Mouse (Mus musculus): ENCODE measurements around the gene Ift122. TPM values are rescaled to one million over a fixed set of nuclear protein-coding genes. Genes with fewer than 3 reads are reported as not detected.

The Ift122 gene
- total and polyA plus RNA-seq, 3 experiments: 7.9 to 14.1 (median 8.6) TPM

- H3K9me3 ChIP-seq (replicated peaks; ENCODE audit: low read length): no peaks in the 10 kb centered on the region
- H3K4me2 ChIP-seq (ENCODE audit: insufficient read depth, low read depth, poor library complexity, severe bottlenecking): no peak overlapping the region
- dilution Hi-C loops (cut with MboI; ENCODE audit: extremely low pct_ligation_motif_present, extremely low pct_unique_long_range_greater_than_20kb, low sequenced_read_pairs) (no loop called here), in situ Hi-C loops (cut with MboI; ENCODE audit: low pct_ligation_motif_present, low pct_unique_long_range_greater_than_20kb, low sequenced_read_pairs) (no loop called here)
- no peak overlapping the region for H3K27ac ChIP-seq (ENCODE audit: insufficient read depth, low read depth)
- no peak for DNase-seq (ENCODE audit: extremely low read depth)
- peaks cover 67 to 94% of the 10 kb centered on the region in 2 experiments for H3K36me3 ChIP-seq (replicated peaks in 1 of 2; ENCODE audit: control insufficient read depth in 1 of 2, insufficient read depth in 1 of 2, low read length in 1 of 2)
- no peak overlapping the region for H3K4me3 ChIP-seq (replicated peaks in 1 of 3; ENCODE audit: low read depth in 2 of 3, low read length in 2 of 3, poor library complexity in 1 of 3)
- no peak overlapping the region for H3K9ac ChIP-seq (ENCODE audit: insufficient read depth, low read depth)
- H3K27me3 ChIP-seq (replicated peaks): no peaks in the 10 kb centered on the region
- peak in 1 of 2 experiments; percentile 25; a peak in 1 of 4 replicates for TF ChIP-seq CTCF (conservative IDR thresholded peaks at IDR 0.05 in 1 of 2, IDR thresholded peaks at IDR 0.05 in 1 of 2; ENCODE audit: low read depth in 2 of 2, low read length in 2 of 2)
- TF ChIP-seq SMC3 (IDR thresholded peaks at IDR 0.05; ENCODE audit: low read depth, low read length): peak; percentile 25
- TF ChIP-seq POLR2A (IDR thresholded peaks at IDR 0.05; ENCODE audit: low read depth, low read length): no peak
- no peak for TF ChIP-seq NELFE (IDR thresholded peaks at IDR 0.05; ENCODE audit: low read depth, low read length)
- TF ChIP-seq HCFC1 (IDR thresholded peaks at IDR 0.05; ENCODE audit: low read depth, low read length): no peak
- H3K4me1 ChIP-seq (ENCODE audit: control insufficient read depth in 1 of 2, insufficient read depth in 2 of 2): peaks cover 13 to 62% of the 10 kb centered on the region in 2 experiments
- no peaks in the 10 kb centered on the region for H3K79me2 ChIP-seq (replicated peaks; ENCODE audit: control insufficient read depth, extremely low read depth, insufficient read depth, poor library complexity, severe bottlenecking)
Observed at GRCm38 (mm10) chr6:115969952-115970351, 116.7 kb downstream of the Ift122 start.

GRCm38 (mm10) chr6:115971273-115972060 is 118.2 kb downstream of the Ift122 start:
- TF ChIP-seq USF2 (conservative IDR thresholded peaks at IDR 0.05; ENCODE audit: low read depth, low read length) (no peak), ELF1 (IDR thresholded peaks at IDR 0.05; ENCODE audit: low read depth, low read length) (no peak), JUN (IDR thresholded peaks at IDR 0.05; ENCODE audit: insufficient read depth, low read depth, low read length) (no peak), JUND (conservative IDR thresholded peaks at IDR 0.05; ENCODE audit: low read depth, low read length) (no peak), TCF12 (IDR thresholded peaks at IDR 0.05; ENCODE audit: low read depth, low read length) (no peak), USF1 (IDR thresholded peaks at IDR 0.05; ENCODE audit: low read depth, low read length) (no peak), MYC (IDR thresholded peaks at IDR 0.05; ENCODE audit: low read depth, low read length) (no peak), KAT2A (IDR thresholded peaks at IDR 0.05; ENCODE audit: insufficient replicate concordance, low read length) (no peak)
- dilution Hi-C loops (cut with MboI; ENCODE audit: extremely low pct_ligation_motif_present, extremely low pct_unique_long_range_greater_than_20kb, low sequenced_read_pairs) (no loop called here), in situ Hi-C loops (cut with MboI; ENCODE audit: low pct_ligation_motif_present, low pct_unique_long_range_greater_than_20kb, low sequenced_read_pairs) (no loop called here)
- Histone ChIP-seq H3K79me2 (replicated peaks; ENCODE audit: control insufficient read depth, extremely low read depth, insufficient read depth, poor library complexity, severe bottlenecking) (no peaks in the 10 kb centered on the region), H3K4me2 (ENCODE audit: insufficient read depth, low read depth, poor library complexity, severe bottlenecking) (no peak overlapping the region), H3K9ac (ENCODE audit: insufficient read depth, low read depth) (no peak overlapping the region), H3K9me3 (replicated peaks; ENCODE audit: low read length) (no peaks in the 10 kb centered on the region), H3K27me3 (replicated peaks) (no peaks in the 10 kb centered on the region), H3K4me3 (replicated peaks in 1 of 3; ENCODE audit: low read depth in 2 of 3, low read length in 2 of 3, poor library complexity in 1 of 3) (no peak overlapping the region), H3K4me1 (ENCODE audit: control insufficient read depth in 1 of 2, insufficient read depth in 2 of 2) (peaks cover 13 to 62% of the 10 kb centered on the region in 2 experiments), H3K27ac (ENCODE audit: insufficient read depth, low read depth) (no peak overlapping the region), H3K36me3 (replicated peaks in 1 of 2; ENCODE audit: control insufficient read depth in 1 of 2, insufficient read depth in 1 of 2, low read length in 1 of 2) (peaks cover 72 to 95% of the 10 kb centered on the region in 2 experiments)
- DNase-seq (ENCODE audit: extremely low read depth): no peak
